Mouse (Mus musculus): ENCODE results near the gene Lingo1.

The Lingo1 gene

DNA sequence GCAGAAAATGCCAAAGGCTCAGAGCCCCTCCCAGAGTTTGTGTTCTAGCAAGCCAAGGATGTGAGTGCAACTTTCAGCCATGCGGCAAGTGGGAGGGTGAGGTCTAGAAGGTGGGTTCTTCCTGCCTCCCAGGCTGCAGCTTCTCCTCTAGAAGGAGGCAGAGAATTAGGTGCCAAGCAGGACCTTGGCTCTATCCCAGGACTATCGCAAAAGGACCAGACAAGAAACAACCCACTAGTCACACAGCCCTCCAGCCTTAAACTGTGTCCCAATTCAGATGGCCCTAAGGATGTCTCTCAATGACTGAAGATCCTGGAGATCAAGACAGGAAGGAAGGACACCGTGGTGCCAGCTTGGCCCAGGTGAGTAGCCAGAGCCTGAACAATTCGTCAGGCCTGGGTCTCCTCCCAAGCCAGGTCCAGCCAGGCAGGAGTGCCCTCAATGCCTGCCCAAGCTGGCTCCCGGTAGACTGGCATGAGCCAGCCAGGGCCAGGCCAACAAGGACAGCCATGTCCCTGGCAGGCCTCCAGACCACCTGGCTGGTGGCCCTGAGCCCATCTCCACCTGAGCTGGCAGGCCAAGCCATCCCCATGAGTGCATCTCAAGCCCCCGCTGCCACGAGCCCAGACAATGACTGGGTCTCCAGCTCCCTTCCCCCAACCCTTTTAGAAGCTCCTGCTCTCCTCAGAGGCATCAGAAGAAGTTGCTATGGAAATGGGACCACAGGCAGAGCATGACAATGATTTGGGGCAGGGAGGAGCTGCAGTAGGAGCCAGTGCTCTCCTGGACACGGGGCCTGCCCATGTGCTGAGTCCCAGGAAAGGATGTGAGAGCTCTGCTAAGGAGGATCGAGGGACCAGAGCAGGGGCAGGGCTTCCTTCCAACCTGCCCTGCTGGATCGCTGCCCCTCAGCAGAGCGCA lies 19.1 kb downstream of the Lingo1 start:
- no peak for DNase-seq (ENCODE audit: low spot score in 2 of 2)

DNA sequence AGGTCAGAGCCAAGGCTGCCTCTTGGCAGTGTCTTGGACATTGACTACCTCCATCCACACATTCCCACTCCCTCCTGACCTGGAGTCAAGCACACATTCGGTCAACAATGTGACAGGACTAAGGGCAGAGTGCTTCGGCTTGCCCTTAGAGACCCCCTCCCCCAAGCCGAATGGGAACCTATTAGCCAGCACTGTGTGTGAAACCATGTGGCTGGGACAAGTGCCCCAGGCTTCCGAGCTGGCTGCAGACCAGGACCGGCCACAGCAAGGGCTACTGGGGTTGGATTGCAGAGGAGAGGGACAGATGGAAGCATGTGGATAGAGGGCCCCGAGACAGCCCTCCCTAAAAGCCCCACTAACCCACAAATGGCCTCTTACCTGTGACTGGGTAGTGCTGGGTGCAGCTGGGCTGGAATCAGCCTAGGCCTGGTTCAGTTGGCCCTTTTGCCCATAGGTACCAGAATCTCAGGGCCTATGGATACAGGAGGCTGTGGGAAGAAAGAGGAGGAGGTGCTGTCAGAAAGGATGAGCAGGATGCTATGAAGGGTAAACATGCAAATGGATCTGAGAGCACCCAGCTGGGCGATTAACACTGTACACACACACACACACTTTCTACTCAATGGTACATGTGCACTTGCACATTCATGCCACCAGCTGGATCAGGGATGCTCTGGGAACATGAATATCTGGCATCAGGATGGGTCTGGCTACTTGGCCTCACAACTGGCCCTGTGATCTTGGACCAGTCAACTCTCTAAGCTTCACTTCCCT lies 20.9 kb downstream of the Lingo1 start:
- no peak for DNase-seq (ENCODE audit: low spot score in 2 of 2)

DNA sequence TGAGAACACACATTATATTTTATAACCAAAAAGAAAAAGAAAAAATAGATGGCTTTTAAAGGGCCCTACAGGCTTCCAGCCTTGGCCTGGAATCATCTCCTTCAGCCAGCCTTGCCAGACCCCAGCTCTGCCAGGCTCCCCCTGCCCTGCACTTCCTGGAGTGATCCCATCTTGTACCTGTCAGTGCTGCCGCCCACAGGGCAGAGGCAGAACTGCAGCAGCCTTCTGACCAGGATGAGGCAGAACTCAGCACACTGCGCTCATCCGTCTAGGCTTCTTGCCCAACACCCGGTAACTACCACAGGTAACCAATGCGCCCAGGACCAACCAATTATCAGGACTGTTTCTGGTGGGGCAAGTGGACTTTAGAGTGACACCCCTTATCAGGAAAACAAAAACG lies 22.0 kb downstream of the Lingo1 start:
- DNase-seq (ENCODE audit: low spot score in 2 of 2) = peak in 1 of 2 experiments; percentile 13

DNA sequence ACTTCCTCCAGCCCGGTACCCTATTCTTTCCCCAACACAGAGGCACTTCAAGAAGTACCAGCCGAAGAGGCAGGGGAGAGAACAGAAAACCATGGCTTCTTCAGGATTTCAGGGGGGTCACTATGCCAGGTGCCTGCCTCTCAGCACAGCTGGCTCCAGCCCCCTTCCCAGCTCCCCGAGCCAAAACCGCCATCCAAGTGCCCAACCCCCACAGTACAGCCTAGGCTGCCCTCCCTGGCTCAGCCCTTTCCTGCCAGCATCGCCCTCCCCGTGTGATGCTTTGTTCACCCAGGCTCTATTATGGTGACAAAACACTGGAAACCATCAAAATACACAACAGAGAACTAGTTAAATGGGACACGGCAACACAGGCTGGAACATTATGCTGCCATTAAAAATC lies 22.6 kb downstream of the Lingo1 start:
- no peak for DNase-seq (ENCODE audit: low spot score in 2 of 2)

DNA sequence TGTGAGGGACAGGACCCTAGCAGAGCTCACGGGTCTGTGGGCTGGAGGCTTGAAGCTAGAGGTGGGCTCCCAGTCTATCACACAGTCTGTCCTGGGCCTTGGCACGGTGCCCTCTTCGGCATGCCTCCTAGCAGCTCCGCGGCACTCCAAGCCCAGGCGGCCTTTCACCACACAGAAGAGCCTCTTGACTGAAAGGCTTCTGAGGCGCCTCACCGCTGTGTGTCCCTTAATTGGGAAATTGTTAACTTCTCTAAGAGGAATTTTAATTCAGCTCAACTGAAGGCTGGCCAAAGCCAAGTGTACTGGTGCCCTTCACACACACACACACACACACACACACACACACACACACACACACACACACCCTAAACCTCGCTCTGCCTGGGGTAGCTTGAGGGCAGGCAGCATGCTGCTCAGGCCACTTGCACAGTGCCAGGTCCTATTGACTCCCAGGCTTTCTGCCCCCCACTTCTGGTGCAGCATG lies 28.6 kb downstream of the Lingo1 start:
- no peak for DNase-seq (ENCODE audit: low spot score in 2 of 2)

DNA sequence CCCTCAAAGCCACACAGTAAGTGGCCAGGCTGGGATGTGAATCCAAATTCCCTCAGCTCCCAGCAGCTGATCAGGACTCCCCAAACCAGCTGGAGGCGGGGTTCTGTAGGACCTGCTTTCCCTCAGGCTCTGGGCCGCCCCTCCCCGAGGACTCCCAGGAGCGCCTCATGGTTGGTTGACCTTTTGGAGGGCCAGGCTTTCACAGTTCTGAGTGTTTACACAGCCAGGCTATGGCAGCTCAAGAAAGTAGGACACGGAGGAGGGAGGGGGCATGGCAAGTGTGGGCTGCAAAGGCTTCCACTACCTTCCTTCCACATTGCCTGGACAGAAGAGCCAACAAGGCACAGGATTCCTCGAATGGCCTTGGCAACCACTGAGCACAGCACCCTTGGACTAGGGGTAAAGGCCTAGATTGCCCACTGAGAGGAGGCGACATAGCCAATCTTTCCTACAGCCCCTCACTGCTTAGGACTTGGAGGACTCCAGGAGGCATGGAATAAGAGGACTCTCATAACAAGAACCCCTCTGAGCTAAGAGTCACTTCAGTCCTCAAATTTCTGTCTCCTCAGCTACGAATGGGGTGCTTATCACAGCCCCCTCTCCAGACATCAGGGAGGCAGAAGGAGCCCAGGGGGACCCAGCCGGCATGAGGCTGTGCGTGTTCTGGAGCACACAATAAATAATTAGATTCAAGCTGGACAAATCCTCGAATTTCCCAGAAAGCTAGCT lies 29.5 kb downstream of the Lingo1 start:
- DNase-seq (ENCODE audit: low spot score in 2 of 2) = no peak

DNA sequence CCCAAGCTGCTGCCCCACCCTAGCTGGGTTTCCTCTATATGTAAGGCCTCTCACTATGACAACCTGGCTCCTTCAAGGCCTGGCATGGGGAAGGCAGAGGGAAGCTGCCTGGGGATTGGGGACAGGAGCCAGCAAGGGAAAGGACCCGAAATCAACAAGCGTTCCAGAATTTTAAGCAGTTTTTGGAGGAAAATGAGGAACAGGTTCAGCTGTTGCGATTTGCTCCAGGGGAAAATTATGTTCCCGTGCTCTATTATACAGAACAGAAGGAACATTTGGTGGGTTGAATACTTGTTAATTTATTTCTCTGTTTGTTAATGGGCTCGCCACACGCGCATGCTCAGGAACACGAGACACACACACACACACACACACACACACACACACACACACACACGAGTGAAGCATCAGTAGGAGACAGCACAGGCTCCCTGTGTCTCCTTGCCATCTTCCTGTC lies 34.1 kb downstream of the Lingo1 start:
- DNase-seq (ENCODE audit: low spot score in 2 of 2) = no peak

DNA sequence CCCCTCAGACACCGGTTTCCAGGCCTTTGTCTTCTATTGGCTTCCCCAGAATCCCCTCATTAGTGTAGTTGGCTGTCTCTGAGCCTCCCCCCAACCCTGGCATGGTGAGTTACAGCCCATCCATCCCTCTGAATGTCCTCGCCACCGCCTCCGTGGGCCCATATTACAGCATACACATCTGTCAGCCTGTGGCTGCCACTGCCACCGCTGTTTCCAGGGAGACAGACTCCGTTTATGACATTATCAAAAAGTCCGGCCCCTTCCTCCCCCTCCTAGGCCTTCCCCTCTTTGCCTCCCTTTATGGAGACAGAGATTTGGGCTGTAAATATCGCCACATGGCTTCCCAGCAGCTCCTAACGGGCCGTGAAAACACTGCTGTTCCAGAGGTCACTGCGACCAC lies 38.5 kb downstream of the Lingo1 start:
- no peak for DNase-seq (ENCODE audit: low spot score in 2 of 2)

DNA sequence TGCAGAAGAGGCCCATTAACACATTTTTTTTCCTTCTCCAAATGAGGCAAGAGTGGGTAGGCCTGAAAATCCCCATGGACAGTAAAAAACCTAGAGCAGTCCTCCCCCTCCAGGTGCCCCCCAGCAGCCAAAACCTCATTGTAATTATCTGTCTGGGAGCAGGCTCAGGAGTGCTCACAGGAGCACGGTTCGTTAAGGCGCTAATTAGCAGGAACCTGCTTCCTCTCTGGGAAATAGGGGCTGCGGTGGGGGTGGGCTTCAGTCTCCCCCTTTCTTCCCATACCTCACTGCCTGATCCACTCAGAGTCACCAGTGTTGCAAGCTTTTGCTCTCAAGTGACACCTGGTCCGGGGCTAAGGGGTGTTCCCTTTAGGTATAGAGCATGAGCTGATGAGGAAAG lies 41.1 kb downstream of the Lingo1 start:
- DNase-seq (ENCODE audit: low spot score in 2 of 2) = no peak

DNA sequence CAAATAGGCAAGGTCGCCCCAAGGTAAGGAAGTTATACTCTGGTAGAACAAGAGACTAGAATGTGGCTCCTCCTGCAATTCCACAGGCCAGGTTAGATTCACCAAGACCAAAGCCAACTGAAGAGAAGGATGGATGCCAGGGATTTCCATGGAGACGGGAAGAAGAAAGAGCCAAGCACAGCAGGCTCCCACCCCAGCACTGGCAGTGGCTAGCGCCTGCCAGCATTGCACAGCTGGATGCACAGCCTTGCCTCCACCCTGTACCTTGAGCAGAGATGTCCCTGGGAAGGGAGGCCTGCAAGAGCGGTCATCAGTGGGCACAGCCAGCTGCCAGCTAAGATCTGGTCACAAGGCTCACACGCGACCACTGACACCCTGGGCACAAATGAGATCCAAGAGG lies 42.9 kb downstream of the Lingo1 start:
- no peak for DNase-seq (ENCODE audit: low spot score in 2 of 2)

DNA sequence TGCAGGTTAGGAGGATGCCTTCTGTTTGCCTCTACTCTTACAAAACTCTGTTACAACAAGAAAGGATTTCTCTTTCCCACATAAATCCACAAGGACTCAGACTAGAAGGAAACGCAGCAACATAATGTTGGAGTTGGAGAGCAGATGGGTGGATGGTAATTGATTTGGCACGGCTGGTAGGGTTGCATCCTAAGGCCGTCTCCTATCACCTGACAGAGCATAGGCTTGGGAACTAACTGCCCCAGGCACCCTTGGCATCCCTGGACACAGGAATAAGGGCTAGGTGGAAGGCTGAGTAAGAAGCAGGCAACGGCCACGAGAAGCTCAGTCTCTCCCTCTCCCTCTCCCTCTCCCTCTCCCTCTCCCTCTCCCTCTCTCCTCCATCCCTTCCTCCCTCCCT lies 48.2 kb downstream of the Lingo1 start:
- no peak for DNase-seq (ENCODE audit: low spot score in 2 of 2)

DNA sequence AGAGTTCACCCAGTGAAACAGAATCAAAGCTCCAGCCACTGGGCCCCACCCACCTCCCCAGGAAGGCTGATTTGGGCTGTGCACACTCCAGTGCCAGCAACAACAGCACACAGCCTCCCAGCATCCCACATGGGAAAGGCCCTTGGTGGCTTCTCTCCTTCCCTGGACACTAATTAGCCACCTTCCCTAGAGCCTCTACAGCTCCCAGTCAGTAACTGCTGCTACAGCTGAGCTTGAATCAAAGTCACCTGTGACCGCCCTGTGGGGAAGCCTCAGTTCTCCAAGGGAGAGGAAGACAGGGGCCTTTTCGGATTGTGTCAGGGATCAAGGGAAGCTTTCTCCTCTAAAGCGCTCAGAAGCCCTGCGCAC lies 49.4 kb downstream of the Lingo1 start:
- DNase-seq (ENCODE audit: low spot score in 2 of 2) = no peak

DNA sequence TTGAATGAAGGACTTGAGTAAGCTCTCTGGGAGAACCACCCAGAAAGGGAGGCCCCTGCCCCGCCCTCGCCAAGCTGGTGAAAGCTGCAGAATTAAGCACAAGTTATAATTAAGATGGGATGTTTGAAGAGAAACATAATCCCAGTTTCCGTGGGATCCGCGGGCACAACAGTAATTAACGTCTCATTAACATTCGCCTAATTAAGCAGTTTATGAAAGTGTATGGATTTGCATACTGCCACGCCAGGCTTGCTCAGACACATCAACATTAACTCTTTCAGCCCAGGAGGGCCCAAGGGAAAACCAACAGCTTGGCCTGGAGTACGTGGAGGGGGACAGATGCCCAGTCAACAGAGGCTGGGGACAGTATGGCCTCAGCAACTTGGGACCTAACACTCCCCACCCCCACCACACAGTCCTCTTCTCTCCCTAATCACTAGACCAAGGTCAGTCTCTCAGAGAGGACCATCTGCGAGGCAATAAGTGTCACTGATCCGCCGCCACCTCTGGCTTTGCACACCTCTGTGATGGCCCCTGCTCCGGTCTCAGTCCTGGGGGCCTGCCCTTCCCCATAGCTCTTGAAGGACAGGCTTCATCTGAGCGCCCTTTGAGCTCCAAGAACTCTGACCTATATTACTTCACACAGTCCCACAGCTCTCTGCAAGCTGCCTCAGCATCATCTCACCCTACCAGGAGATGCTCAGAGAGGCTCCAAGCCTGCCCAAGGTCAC lies 49.9 kb downstream of the Lingo1 start:
- no peak for DNase-seq (ENCODE audit: low spot score in 2 of 2)

DNA sequence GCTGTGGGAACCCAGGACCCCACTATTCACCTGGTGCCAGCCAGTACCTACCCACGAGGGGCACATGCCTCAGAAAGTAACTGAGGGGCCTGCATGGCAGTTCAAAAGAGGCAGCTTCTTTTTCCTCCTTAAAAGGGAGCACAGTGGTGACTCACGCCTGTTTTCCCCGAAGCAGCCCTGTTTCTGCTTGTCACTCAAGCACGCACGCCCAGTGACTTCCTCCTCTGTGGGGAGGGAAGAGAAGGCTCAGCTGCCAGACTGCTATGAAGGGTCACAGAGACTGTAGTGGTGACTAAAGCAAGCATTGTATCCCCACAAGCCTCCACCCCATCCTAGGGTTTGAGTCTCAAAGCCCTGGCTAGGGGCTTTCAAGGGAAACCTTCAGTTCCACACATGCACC lies 51.9 kb downstream of the Lingo1 start:
- DNase-seq (ENCODE audit: low spot score in 2 of 2) = no peak

DNA sequence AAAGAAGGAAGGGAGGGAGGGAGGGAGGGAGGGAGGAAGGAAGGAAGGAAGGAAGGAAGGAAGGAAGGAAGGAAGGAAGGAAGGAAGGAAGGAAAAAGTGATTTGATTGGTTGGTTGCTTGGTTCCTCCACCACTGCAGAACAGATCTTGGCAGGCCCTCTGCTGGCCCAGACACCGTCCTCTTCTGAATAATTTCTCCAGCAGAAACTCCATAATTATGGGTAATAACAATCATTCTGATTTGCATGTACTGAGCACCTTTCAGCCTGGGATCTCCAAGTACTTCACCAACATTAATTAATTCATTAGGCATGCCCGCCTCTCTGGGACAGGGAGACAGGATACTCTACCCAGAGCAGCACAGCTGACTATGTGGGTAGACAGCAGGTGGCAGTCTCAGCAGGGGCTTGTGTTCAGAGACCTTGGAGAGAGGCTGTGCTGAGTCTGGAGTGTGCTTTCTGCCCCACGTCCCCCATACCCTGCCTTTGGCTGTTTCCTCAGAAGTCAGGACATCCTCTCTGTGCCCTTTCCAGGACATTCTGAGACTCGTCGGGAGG lies 57.0 kb downstream of the Lingo1 start:
- DNase-seq (ENCODE audit: low spot score in 2 of 2) = no peak

DNA sequence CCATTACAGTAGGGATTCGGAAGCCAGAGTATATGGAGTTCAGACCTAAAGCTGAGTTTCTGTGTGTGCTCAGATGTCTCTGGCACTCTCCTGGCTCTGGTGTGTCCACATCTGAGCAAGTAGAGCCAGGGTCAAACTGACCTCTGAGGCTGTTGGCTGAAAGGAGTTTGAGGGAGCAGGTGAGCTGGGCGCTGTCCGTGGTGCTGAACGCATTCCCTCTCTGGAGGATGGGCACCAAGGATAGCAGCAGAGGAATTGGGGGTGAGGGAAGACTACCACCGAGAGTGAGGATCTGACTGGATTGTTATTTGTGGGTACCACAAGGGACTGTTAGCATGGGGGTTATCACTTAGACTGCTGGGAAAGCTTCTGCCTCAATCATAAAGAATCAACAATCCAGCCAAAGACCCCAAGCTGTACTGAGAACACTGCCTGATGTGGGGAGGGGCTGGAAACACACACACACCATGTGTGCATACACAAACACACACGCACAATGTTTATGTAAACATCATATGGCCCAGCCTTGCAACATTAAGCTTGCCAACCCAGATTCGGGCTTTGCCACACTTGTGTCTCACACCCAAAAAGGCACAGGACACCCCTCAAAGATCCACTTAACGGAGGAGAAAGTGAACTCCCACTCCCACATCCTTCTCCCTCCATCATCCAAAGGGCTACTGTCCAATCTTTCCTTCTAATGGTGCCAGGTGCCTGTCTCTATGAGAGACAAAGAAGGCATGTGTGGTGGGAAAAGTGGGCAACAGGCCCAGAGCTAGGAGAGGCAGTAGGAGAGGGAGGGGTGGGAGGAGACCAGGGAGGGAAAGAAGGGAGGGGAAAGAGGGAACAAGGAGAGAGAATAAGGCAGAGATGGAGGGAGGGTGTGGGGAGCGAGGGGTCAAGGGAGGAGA lies 57.8 kb downstream of the Lingo1 start:
- DNase-seq (ENCODE audit: low spot score in 2 of 2) = peak in 1 of 2 experiments; percentile 11

DNA sequence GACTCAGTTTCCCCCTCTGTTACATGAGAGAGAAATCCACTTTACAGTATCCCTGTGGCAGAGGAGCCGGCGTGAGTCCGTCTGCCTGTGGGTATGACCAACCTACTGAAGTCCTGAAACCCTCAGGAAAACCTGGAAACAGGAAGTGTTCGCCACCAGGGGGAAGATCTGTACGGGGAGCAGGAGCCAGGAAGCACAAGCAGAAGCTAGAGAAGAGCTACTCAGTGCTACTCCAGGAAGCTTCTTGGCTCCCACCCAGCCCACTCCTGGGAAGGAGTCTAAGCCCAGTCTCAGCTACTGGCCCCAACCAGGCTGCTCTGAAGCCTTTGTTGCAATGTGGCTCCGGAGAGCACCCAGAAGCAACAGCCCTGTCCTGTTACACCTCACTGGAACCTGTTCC lies 61.9 kb downstream of the Lingo1 start:
- DNase-seq (ENCODE audit: low spot score in 2 of 2) = no peak

DNA sequence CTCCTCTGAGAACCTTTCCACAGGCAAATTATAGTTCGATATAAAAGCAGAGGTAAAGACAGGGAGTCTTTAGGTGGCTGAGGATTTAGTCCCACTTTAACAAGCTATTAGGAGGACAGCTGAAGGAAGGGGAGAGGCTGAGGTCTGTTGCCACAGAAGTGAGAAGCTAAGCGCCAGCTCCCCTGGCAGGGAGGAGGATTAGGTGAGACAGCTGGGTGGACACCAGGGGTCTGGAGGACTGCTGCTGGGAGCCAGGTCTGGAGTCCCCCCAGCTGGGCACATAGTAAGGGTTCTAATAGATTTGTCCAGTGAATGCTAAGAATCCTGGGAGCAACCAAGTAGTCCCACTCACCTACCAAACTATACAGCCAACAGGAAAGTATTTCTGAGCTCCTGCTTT lies 65.3 kb downstream of the Lingo1 start:
- DNase-seq (ENCODE audit: low spot score in 2 of 2) = no peak

DNA sequence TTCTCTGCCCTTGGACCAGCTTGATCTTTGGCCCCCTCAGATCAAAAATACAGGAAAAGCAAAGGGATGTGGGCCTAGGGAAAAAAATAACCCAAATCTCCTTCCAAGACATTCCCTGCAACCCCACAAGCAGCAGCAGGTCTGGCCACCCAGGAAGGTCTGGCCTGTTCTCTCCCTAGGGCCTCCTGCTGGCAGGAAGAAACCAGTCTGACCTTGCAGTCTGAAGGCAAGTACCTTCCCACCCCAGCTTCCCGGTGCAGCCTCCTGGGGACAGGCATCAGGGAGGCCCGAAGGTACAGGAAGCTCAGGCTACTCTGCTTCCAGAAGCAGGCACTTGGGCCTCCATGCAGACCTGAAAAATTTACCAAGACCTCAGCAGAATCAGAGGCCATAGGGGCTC lies 67.1 kb downstream of the Lingo1 start:
- no peak for DNase-seq (ENCODE audit: low spot score in 2 of 2)
